Mouse (Mus musculus): ENCODE measurements around the gene Ccl24.

Ccl24 gene

DNA sequence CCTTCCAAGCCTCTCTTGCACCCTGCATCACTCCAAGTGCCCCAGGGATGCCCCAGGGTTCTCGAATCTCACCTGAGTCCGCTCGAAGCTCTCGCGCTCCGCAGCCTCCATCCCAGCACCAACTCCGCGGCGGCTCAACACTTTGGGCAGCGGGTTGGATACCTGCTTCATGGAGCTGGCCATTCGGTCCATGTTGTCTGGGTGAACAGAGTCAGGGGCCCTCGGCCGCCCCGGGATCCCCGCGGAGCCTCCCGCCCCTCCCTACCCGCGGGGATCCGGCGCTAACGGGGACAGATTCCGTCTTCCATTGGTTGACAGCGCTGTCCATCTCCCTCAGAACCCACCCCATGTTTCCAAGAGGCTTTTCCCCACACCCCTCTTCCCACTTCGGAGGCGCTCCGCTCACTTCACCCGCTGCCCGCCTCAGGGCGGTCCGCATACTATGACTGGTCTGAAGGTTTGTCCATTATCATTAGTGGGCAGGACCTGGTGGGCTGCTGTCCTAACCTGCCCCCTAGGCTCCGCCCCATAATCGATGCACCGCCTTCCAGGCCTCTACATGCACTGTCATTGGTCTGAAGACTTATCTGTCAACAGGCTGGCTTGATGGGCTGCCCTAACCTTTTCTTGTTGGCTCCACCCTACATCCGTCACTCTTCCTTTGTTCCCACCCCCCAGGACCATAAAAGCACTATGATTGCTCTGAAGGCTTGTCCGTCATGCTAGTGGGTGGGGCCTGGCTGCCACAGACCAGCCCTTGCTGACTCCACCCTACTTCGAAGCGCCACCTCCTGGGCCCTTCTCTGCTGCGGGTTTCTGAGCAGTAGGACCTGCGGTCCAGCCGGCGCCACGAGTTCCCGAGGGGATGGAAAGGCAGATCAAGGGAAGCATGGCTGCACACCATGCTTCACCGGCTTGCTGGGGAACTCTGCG, 27.7 kb downstream of the Ccl24 start, which contains the start of gene Hip1:
Gene Hip1, minus strand, starts transcription at position 256 of the 933 bp plus-strand sequence.
- DNase-seq (ENCODE audit: low read depth), result peak; percentile 99

DNA sequence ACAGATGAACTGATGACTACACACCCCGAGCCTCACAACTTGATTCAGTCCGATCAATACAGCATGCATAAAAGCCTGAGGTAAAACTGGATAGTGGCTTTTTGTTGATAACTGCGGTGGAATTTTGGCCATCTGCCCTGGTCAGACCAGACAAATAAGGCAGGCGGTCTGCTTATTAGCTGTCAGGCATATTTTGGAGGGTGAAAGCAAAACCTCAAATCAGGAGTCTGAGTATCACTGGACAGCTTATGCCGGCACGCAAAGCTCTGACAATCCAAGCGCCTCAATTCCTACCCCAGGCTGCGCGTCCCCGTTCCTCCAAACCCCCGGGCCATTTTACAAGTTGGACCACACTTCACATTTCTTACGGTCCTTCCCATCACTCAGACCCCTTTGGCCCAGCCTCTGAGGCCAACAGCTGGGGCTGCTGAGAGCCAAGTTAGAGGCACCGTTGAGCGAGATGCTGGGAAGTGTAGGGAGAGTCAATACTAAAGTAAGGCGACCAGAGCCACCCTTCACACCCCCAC, 28.8 kb downstream of the Ccl24 start:
- peak; percentile 25 for DNase-seq (ENCODE audit: low read depth)

DNA sequence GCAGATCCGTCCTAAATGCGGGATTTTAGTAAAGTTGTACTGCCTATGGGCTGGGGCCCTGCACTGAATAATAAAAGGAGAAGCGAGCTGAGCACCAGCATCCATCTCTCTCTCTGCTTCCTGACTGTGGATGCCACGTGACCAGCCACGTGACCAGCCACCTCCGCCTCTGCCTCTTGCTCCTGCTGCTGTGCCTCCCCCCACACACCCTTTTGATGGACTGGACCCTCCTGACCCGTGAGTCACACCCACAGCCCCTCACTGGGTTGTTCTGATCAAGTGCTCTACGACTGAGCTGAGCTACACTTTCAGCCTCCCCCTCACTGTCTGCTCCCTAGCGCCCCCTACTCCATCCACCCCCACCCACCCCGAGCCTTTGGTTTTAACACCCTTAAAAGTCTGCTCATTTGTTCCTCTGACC, 35.0 kb downstream of the Ccl24 start:
- peak; percentile 84 for DNase-seq (ENCODE audit: low read depth)

DNA sequence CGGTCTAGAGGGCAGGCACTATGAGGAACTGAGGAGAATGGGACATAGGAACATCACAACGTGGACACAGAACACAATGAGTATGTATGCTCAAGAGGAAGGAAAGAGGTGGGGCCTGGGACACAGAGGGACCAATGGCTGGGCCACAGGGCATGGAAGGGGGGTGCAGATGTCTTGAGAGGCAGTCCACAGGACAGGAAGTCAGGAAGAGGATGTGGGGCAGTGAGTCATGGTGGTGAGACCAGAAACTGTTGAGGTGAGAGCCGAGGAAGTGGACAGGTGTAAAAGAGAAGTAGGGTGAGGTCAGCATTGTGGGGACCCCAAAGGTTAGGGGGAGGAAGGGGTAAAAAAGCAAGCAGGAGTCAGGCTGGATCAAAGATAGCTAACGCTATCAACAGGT, 35.5 kb downstream of the Ccl24 start:
- DNase-seq (ENCODE audit: low read depth), result peak; percentile 88

DNA sequence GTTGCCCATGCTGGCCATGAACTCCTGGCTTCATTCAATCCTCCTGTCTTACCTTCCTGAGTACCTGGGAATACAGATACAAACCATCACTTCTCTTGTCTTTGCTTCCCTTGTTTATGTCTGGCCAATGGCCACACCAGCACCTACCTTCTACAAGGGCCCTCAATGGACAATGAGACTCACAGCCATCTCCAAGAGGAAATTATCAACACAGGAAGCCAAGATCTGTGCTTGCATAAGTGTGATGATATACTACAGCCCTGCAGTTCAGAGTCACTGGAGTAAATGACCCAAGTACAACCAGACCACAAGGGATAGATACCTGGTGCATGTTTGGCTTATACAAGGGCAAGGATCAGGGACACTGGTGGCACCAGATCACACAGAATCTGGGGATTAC, 37.0 kb downstream of the Ccl24 start:
- no peak for DNase-seq (ENCODE audit: low read depth)

DNA sequence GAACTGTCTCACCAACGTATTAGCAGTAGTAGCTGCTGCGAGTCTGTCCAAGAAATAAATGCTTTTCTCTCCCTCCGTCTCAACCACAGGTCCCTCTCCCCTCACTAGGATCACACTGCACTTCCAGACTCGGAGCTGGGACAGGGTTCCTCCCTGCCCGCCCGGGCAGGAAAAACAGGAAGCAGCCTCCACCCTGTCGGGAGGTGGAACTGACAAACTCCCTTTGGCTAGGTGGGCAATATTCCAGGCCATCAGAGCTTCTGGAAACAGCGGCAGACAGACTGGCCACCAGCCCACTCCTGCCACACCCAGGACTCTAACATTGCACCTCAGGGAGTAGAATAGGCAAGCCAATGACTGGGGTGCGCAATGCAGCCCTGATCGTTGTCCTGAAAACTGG, 39.4 kb downstream of the Ccl24 start:
- no peak for DNase-seq (ENCODE audit: low read depth)

DNA sequence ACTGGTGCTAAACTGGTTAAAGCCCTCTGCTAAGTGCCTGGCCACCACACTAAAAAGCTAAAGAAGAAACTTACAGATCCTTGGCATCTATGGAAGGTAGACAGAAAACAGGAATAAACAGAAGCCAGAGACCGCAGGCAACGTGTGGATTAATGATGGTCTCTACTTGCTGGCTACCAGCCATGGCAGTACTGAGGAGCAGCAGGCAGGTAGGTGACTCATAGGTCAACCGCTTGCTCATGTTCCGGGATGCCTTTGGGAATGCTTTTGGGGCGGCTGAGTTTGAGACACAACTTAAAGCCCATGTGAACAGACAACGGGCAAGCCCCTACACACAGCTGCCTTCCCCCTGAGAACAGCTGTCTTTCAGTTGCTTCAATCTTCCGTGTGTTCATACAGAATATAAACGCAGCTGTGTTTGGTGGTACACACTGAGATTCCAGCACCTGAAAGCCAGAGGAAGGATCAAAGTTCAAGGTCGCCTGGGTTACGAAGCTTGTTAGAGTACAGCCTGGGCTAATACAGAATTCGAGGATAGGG, 41.5 kb downstream of the Ccl24 start:
- no peak for DNase-seq (ENCODE audit: low read depth)

DNA sequence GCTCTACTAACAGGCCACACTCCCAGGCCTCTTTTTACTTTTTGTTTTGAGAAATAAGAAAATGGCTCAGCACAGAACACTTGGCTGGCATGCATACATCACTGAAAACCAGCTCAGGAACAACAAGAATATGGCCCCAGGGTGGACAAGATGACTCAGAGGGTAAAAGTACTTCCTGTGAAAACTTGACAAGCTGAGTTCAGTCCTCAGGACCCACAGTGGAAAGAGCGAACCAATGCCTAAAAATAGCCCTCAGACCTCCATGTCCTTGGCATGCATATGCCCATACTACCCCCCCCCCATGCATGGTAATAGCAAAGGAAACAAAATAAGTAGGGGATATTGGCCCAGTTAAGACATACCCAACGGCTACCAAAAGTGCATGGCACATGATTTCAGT, 42.9 kb downstream of the Ccl24 start:
- no peak for DNase-seq (ENCODE audit: low read depth)

DNA sequence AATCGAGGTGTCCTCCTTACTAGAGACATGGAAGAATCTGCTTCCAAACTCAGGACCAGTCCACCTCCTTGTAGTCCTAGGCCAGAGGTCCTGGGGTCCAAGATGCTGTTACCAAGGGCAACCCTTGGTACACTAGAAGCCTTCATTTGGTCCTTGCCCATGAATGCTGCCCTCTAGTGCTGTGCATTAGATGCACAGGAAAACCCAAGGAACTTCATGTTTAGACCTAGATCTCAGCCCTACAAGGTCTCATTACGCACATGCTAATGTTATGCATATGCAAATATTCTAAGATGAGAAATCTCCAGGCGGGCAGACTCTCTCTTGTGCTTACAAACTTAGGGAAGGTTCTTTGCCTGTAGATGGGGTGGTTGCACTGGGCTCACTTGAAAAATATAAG, 43.5 kb downstream of the Ccl24 start:
- no peak for DNase-seq (ENCODE audit: low read depth)

DNA sequence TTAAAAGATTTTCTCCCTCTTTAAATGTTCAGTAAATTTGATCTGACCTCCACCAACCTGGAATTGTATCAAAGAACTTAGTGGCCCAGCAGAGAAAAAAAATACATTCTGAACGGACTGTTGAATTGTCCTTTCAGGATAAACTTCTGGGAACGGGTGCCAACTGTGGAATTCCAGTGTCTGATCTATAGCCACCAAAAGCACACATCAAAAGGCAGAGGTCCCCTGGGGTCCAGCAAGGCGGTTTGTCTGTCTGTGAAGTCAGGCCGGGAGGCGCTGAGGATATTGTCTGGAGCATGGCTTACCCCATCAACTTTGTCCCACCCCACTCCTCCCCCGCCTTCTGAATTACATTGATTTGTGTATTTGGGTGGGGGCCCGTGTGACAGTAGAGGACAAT, 44.9 kb downstream of the Ccl24 start:
- no peak for DNase-seq (ENCODE audit: low read depth)

DNA sequence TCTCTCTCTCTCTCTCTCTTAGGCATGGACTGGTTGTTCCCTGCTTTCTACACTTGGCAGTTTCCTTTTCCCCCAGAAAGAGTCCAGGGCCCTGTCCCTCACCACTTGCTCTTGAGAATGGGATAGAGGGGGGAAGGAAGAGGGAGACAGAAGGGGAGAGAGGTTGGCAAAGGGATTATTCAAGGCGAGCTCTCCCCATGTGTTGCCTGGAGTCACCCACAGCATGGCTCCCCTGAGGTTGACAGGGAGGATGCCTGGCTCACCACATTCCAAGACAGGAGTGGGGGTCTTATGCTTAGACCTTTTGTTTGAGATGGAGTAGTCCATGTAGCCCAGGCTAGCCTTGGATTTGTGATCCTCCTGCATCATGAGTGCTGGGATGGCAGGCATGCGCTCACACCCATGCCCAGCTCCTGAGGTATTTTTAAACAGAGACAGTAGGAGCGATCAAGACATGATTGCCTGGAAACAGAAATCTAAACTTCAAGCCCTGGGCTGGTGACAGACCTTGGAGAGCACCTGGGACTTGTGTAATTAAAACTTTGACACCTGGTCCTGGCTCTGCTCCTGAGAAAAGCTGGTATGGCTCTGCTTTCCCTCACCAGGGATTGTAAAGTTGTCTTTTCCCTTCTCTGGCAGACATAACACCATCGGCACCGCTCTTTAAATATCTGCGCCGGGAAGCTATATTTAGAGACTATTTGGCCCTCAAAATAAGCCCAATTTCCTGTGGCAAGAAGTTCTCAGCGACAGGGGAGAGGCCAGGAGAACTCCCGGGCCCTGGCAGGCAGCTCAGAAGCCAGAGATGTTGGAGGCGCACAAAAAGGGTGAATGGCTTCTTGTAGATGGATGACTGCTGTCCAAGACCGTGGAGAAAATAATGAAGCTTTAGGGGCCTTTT, 47.9 kb downstream of the Ccl24 start:
- no peak for DNase-seq (ENCODE audit: low read depth)

DNA sequence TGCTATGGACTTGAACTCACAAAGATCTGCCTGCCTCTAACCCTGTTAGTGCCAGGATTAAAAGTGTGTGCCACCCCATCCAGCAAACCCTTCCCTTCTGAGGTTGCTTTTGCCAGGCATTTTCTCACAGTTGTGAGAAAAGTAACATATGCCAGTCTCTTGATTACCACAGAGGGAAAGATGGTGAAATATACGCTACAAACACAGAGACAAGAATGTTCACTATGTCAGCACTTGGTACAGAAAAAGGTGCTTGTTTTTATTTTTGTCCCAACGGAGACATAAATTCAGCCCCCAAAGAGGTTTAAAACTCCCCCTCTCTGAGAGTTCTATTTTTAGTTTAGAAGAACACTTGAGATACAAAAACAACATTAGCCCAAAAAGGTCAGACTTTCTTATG, 48.8 kb downstream of the Ccl24 start:
- no peak for DNase-seq (ENCODE audit: low read depth)

DNA sequence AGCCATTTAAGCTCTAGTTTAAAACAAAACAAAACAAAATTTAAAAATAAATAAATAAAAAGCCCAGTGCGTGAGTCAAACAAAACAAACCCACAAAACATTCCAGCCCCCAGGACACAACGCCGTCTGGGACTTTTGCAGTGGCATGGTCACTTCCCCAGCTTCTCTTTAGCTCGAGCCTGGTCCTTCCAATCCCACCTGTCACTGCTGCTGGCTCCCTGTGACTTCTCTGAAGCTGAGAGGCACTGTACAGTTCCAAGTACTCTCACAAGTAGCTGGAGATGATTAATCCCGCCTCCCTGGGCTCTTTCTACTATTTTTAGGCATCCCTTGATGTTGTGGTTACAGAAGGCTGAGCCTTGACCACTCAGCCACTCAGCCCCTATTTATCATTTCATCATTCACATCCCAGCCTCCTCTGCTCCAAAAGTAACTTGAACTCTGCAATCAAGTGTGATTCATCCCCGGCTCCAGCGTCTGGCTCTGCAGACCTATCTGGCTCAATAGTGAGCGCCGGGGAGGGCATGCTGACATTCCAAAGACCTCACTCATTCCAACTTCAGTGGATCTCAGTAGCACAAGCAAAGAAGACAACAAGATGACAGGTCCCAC, 50.6 kb downstream of the Ccl24 start:
- no peak for DNase-seq (ENCODE audit: low read depth)

Measured in induced T-regulatory cell, adult 2 months (primary cell).